21 mouse cellular contexts compared by ENCODE assay signal in genomic region chr10:84451883-84452282, GRCm38 (mm10). TPM values are rescaled to one million over a fixed set of nuclear protein-coding genes. Genes with fewer than 3 reads are reported as not detected.
A peak's percentile ranks its signal among the peaks of the same experiment; 100 is the strongest.
DNase-seq lines count a peak whose midpoint lies in the region; ATAC-seq and TF ChIP-seq lines count a peak whose summit lies in the region.
"Had no signal": no experiment of that assay in that cellular context is flagged by ENCODE, and none has a peak within 500 bp of the region (broad histone marks: within the 10 kb centered on the region; RNA-seq: fewer than 3 reads in every experiment).

No protein-coding gene starts in this region.

- H3K4me1 ChIP-seq in midbrain, embryonic 10.5 days = peaks cover 56% of the 10 kb centered on the region
- no peaks in the 10 kb centered on the region for H3K4me1 ChIP-seq in midbrain, embryonic 16.5 days (ENCODE audit: control insufficient read depth, insufficient read depth, low read length)
- H3K4me1 ChIP-seq in stomach, postnatal 0 days (replicated peaks; ENCODE audit: control insufficient read depth, insufficient read depth) = no peaks in the 10 kb centered on the region
- peaks cover 4% of the 10 kb centered on the region for H3K4me1 ChIP-seq in neural tube, embryonic 15.5 days

- intact Hi-C loops in heart, postnatal 10 days (cut with DNase I) = no loop called here

- H3K9ac ChIP-seq in midbrain, embryonic 16.5 days (ENCODE audit: low read depth, low read length) = no peak overlapping the region
- no peak overlapping the region for H3K9ac ChIP-seq in stomach, postnatal 0 days (ENCODE audit: low read length)
- no peak overlapping the region for H3K9ac ChIP-seq in neural tube, embryonic 15.5 days (replicated peaks)
- H3K9ac ChIP-seq: embryonic facial prominence, embryonic 12.5 days; forebrain, embryonic 15.5 days; heart, embryonic 12.5 days; hindbrain, embryonic 15.5 days had no signal

- TF ChIP-seq EP300 in stomach, postnatal 0 days (optimal IDR thresholded peaks at IDR 0.05) = no peak

- H3K27ac ChIP-seq in midbrain, embryonic 10.5 days (replicated peaks) = peak overlapping the region; percentile 33; the same call in 1 of the 2 replicates
- no peak overlapping the region for H3K27ac ChIP-seq in midbrain, embryonic 16.5 days (ENCODE audit: low read length)
- no peak overlapping the region for H3K27ac ChIP-seq in stomach, postnatal 0 days (replicated peaks)
- H3K27ac ChIP-seq in neural tube, embryonic 15.5 days (replicated peaks) = no peak overlapping the region
- H3K27ac ChIP-seq: embryonic facial prominence, embryonic 12.5 days; forebrain, embryonic 15.5 days; heart, adult 2 months; hindbrain, embryonic 15.5 days had no signal

- TF ChIP-seq CTCF in stomach, postnatal 0 days (IDR thresholded peaks at IDR 0.05; ENCODE audit: low read depth) = no peak

- peak; percentile 84 for DNase-seq in heart, adult 11 months
- DNase-seq in heart, postnatal 10 days = no peak
- DNase-seq in midbrain, embryonic 10.5 days (ENCODE audit: low spot score) = no peak
- no peak for DNase-seq in stomach, postnatal 0 days (ENCODE audit: low spot score)
- DNase-seq in urinary bladder, postnatal 10 days (ENCODE audit: low spot score) = no peak
- DNase-seq: adrenal gland, postnatal 14 days; B cell, adult 2 months; cerebellum, adult 11-12 months; cerebellum, adult 9-10 months; cerebellum, postnatal 25 days; gastrocnemius, postnatal 10 days; heart, adult 2 months; heart, postnatal 36 days had no signal

- no peak overlapping the region for H3K4me3 ChIP-seq in midbrain, embryonic 10.5 days
- H3K4me3 ChIP-seq in midbrain, embryonic 16.5 days (ENCODE audit: low read depth, low read length) = no peak overlapping the region
- no peak overlapping the region for H3K4me3 ChIP-seq in stomach, postnatal 0 days (ENCODE audit: low read depth, low read length)
- no peak overlapping the region for H3K4me3 ChIP-seq in neural tube, embryonic 15.5 days (replicated peaks)
- H3K4me3 ChIP-seq: embryonic facial prominence, embryonic 12.5 days; forebrain, embryonic 15.5 days; heart, adult 2 months; heart, embryonic 12.5 days; hindbrain, embryonic 15.5 days had no signal

- WGBS in midbrain, embryonic 10.5 days = 74% methylated on average over 4 of the region's 4 CpGs
- 64% methylated on average over 4 of the region's 4 CpGs for WGBS in midbrain, embryonic 16.5 days
- WGBS in stomach, postnatal 0 days = 51% methylated on average over 4 of the region's 4 CpGs
- 67% methylated on average over 4 of the region's 4 CpGs for WGBS in neural tube, embryonic 15.5 days

- no peak for ATAC-seq in midbrain, embryonic 16.5 days
- ATAC-seq in stomach, postnatal 0 days (ENCODE audit: low FRiP score, low TSS enrichment) = peak; percentile 76; the same call in 1 of the 2 replicates
- no peak for ATAC-seq in neural tube, embryonic 15.5 days (ENCODE audit: low FRiP score)
- ATAC-seq: activated CD4-positive, CD25-positive, alpha-beta regulatory T cell, adult 4 months; CD4-positive, CD25-positive, alpha-beta regulatory T cell, adult 4 months; forebrain, embryonic 15.5 days had no signal

- no peaks in the 10 kb centered on the region for H3K9me3 ChIP-seq in midbrain, embryonic 10.5 days (replicated peaks)
- H3K9me3 ChIP-seq in midbrain, embryonic 16.5 days (replicated peaks; ENCODE audit: control insufficient read depth, low read length, poor library complexity, severe bottlenecking) = no peaks in the 10 kb centered on the region
- no peaks in the 10 kb centered on the region for H3K9me3 ChIP-seq in stomach, postnatal 0 days (ENCODE audit: control insufficient read depth, low read length)
- H3K9me3 ChIP-seq in neural tube, embryonic 15.5 days (replicated peaks) = no peaks in the 10 kb centered on the region
- H3K9me3 ChIP-seq: embryonic facial prominence, embryonic 12.5 days; forebrain, embryonic 15.5 days; heart, embryonic 12.5 days; hindbrain, embryonic 15.5 days had no signal

- H3K4me2 ChIP-seq in midbrain, embryonic 16.5 days (ENCODE audit: low read length) = no peak overlapping the region
- H3K4me2 ChIP-seq in stomach, postnatal 0 days (replicated peaks; ENCODE audit: low read depth) = no peak overlapping the region
- no peak overlapping the region for H3K4me2 ChIP-seq in neural tube, embryonic 15.5 days
- H3K4me2 ChIP-seq: embryonic facial prominence, embryonic 12.5 days; forebrain, embryonic 15.5 days; heart, embryonic 12.5 days; hindbrain, embryonic 15.5 days had no signal

- H3K36me3 ChIP-seq in midbrain, embryonic 10.5 days = no peaks in the 10 kb centered on the region
- H3K36me3 ChIP-seq in midbrain, embryonic 16.5 days (ENCODE audit: control insufficient read depth, insufficient read depth, low read length) = no peaks in the 10 kb centered on the region
- no peaks in the 10 kb centered on the region for H3K36me3 ChIP-seq in stomach, postnatal 0 days (ENCODE audit: control insufficient read depth, insufficient read depth, low read length)
- H3K36me3 ChIP-seq in neural tube, embryonic 15.5 days = no peaks in the 10 kb centered on the region
- H3K36me3 ChIP-seq: embryonic facial prominence, embryonic 12.5 days; forebrain, embryonic 15.5 days; heart, embryonic 12.5 days; hindbrain, embryonic 15.5 days had no signal

- H3K27me3 ChIP-seq in midbrain, embryonic 10.5 days (ENCODE audit: low read depth, poor library complexity, severe bottlenecking) = no peaks in the 10 kb centered on the region
- no peaks in the 10 kb centered on the region for H3K27me3 ChIP-seq in midbrain, embryonic 16.5 days (ENCODE audit: control insufficient read depth, insufficient read depth, low read depth, low read length)
- no peaks in the 10 kb centered on the region for H3K27me3 ChIP-seq in stomach, postnatal 0 days (ENCODE audit: control insufficient read depth, insufficient read depth, low read length)
- no peaks in the 10 kb centered on the region for H3K27me3 ChIP-seq in neural tube, embryonic 15.5 days (replicated peaks)
- H3K27me3 ChIP-seq: embryonic facial prominence, embryonic 12.5 days; forebrain, embryonic 15.5 days; heart, embryonic 12.5 days; hindbrain, embryonic 15.5 days had no signal

RNA-seq across cellular contexts. Expression of gene Nuak1, which starts 11.5 kb away (rescaled TPM):
- 10 to 100 TPM; 25.3 to 33.0 TPM for total RNA-seq in heart, postnatal 10 days (2021)
- 3.0 and 4.0 TPM in 2 replicates for polyA plus RNA-seq in midbrain, embryonic 10.5 days (2016; fragmentation: Nextera tagmentation; extraction: Ambion mirVana)
- 5.5 and 5.6 TPM in 2 replicates for polyA plus RNA-seq in midbrain, embryonic 16.5 days (2015; fragmentation: Nextera tagmentation; extraction: Ambion mirVana)
- polyA plus RNA-seq in stomach, postnatal 0 days (2015; fragmentation: Nextera tagmentation; extraction: Ambion mirVana) = 0.35 and 0.40 TPM in 2 replicates
- 4.1 and 4.8 TPM in 2 replicates for polyA plus RNA-seq in neural tube, embryonic 15.5 days (2015; fragmentation: Nextera tagmentation; extraction: Ambion mirVana)
- polyA plus RNA-seq: activated CD4-positive, CD25-positive, alpha-beta regulatory T cell, adult 4 months; CD4-positive, CD25-positive, alpha-beta regulatory T cell, adult 4 months had no signal
